Mouse (Mus musculus) adipocyte (in vitro differentiated cells): ENCODE measurements at regions not wholly inside any gene's neighbourhood (a gene's known extent, or its start where the extent isn't known, plus 50 kb on each side); places are given as distances from the start of the nearest gene placed in this dataset.
A peak's percentile ranks its signal among the peaks of the same experiment; 100 is the strongest.
"Not testable (repeated sequence)": the region's sequence is repeated elsewhere in the genome, so short reads cannot be mapped to it uniquely, and the experiment has no call there.

Experiments
- DNase-seq: peaks from one replicate; pipeline ENCODE4 v3.0.0-alpha.2; 2016; ENCODE audit warnings: low spot score

DNA sequence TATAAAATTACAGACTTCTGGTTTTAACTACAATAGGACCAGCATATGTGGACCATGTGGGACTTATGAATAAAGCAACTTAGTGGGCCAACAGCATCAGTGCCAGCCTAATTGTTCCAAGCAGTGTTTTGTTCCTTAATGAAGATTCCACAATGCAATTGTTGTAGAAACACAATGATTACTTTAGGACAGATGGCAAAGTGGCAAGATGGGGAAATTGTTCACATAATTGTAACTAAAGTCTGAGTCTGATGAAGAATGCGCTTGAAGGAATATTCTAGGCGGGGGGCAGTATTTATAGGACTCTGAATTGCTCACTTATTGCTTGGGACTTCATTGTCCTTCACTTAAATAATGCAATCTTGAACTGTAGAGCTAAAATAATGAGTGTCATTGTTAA lies 253.4 kb upstream of the Kcnj3 start:
- DNase-seq = no peak

DNA sequence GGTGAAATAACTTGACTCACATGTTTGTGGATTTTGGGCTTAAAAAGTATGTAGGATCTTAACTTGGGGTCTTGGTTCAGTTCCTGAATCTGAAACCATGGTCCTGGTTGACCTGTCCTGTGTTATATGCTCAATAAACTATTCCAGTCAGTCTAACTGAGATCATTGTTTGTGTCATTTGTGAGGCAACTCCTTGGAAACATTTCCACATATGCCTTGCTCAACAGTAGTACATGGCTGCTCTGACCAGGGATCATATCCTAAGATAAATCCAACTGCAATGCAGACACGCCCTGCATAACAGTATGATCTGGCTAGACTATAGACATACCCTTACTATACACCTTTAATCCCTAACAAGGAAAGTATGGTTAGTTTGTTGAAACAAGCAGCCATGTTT lies 228.9 kb upstream of the Kcnj3 start:
- peak; percentile 63 for DNase-seq

DNA sequence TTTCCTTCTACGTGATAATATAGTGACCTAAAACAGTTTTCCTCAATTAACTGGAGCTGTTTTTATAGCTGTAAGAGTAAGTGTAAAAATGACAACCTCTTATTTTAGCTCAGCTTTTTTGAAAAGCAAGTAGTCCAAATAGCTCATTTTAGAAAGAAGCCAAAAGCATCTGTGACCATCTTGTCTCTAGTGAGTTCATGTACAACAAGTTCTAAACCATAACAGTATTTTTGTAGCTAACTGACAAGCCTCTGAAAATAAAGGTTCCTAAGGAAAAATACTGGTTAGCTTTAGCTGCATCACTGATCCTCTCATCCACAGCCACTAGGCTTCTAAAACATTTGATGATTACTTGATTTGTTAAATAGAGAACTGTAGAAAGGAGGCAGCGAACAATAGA lies 227.2 kb upstream of the Kcnj3 start:
- DNase-seq = no peak

DNA sequence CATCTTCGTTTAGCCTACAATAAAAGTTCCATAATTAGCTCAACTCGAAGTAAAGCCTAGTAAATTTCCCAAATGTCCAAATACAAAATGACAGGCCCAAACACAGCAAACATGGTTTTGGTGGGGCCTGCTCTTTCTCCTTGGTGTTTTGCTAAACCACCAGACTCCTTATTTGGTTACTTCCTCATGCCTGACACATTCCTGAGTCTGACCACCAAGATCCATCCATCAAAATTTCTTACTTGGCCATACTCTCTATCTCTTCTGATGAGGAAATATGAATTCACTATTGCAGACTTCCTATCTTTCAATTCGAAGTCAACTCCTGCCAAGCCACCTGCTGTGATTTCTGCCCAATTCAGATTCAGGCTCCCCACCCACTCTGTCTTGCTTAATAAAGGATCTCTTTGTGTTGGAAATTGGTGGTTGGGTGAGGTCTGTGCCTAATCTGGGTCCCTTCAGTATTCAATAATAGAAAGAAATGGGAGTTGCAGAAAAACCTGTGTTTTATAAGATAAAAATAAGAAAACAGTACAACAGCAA lies 225.9 kb upstream of the Kcnj3 start:
- DNase-seq = no peak

DNA sequence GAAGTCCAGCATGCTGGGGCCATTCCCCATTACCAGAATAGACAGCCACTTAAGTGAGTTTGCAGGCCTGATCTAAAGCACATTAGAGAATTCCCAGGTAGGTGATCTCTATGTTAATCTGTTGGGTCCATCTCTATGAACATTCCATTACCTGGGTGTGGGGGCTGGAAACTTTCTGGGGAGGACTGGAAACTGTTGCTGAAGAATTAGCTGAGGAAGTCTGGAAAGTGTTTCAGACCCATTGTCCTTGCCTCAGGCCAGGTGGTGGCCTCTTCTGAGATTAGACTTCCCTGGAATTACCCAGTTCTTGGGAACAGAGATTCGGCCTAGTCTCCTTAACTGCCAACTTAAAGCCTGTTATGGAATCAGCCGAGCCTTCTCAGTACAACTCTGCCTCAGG lies 224.5 kb upstream of the Kcnj3 start:
- no peak for DNase-seq

DNA sequence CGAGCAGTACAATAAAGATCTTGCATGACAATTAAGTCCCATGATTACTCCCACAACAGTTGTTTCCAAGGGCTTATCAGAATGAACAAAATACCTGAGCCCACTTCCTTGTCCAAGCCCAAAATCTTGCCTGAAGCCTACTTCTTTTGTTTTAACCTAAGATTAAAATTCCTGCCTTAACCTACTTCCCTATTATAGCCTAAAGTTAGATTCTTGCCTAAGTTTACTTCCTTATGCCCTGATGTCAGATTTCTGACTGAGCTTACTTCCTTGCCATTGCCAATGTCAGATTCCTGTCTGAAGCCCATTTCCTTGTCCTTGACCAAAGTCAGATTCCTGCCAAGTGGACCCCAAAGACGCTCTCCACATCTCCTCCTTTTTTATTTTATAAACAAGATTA lies 213.7 kb upstream of the Kcnj3 start:
- DNase-seq = no peak

DNA sequence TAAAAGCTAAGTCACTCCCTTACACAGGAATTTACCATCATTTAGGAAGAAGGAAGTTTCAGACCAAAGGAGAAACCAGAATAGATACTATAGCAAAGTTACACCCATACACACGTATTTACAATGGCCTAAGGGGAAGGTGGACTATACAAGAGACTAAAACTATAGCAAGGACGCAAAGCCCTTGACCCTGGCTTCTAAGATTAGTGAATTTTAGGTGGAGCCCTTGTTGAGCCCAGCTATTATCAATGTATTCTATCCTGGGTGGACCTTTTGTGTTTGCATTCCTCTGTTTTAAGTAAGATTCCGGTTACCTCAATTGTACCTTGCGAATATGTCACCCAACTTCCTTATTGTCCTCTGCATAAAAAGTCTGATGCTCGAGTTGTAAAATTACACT lies 213.0 kb upstream of the Kcnj3 start:
- not testable (repeated sequence) for DNase-seq

DNA sequence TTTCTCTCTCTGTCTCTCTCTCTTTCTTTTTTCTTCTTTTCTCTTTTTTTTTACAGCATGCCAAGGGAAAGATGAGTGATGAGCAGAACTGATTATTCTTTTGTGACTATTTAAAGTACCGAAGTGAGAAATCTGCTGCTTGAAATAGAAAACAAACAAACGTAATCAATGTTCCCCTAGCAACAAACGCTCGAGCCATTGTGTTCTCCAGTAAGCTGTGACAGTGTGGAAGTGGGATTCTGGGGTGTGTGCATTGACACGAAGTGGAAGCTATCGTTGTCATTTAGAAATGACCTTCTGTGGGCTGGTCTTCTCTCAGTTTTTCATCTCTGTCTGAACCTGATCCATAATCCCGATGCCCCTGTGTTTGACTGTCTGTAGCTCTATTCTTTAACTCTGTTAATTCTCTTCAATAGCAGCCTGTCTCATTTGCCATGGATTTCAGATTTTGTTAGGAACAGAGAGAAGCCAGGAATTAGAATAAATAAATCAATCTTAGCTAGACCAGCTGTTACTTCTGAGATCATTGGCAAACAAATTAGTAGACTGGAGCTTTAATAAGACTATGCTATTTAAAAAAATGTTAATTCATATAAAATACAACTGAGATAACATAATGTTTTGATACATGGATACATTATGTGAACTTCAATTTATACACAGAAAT lies 207.5 kb upstream of the Kcnj3 start:
- no peak for DNase-seq

DNA sequence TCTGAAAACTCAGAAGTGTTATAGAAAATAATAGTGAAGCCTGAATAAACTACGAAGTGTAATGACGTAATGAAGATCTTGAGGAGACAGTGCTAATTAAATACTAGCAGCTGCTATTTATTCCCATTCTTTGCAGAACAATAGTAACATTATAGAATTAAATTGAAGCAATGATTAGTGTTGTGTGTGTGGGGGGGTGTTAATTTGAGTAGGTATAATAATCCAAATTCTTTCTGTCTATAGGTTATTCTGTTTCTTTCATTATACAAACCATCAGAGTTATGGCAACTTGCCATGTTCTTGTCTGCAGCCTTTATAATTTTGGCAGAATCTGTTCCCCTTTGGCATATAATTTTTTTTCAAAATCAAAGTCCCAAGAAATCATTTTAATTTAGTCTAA lies 203.9 kb upstream of the Kcnj3 start:
- no peak for DNase-seq

DNA sequence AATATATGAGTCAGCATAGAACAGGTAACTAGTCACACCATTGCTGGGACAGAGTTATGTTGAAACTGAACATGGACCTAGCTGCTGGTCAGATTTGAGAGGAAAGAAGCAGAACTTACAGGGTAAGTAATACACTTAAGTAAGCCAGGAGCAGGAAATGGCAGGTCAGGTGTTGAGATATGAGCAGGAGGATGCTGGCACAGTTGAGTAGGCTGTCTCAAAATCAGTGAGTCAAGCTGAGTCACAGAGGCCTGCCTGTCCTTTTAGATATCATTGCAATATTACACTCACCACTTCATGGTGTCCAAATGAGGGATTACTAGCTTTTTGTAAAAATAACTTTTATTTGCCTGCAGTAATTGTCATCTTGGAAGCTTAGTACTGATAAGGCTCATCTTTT lies 182.6 kb upstream of the Kcnj3 start:
- no peak for DNase-seq

DNA sequence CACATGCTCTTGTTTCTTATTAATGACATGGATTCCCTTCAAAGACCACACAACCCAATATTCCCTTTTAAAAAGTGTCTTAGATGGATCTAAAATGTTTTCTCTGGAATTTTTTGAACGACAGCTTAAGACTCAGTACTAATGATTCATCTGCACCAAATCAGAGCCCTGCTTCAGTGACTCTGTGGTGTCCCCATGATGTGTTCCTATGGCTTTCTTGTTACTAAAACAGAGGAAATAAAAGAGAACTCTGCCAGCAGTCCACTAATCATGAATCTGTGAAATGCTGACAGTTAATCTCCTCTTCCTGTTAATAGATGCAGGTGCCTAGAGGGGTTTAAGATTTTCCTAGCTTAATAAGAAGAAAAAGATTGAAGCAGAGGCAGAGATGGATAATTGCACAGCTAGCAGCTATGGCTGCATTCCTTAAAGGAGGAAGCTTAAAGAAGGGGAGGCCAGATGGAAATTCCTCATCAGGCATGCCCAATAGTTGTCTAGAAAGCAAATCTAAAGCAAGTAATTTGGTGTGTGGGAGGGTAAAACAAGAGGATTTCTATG lies 173.0 kb upstream of the Kcnj3 start:
- DNase-seq = no peak

DNA sequence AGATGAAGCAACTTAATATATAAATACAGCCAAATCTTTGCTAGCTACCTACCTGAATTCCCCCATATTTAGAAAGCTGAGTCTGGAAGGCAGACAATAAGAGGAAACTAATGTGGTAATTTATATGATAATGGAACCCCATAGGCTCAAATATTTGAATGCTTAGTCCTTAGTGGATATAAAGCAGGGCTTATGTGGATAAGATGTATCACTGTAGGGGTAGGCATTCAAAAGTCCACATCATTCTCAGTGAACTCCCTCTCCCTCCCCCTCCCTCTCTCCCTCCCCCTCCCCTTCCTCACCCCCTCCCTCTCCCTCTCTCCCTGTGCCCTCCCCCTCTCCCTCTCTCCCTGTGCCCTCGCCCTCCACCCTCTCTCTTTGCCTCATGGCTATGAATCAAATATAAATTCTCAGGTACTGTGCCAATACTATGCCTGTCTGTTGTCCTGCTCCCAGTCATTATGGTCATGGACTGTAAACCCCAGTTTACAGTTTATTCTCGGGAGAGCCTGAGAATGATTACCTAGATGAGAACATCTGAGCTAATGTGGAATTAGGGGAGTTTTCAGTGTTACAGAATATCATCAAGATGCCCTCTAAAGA lies 171.8 kb upstream of the Kcnj3 start:
- no peak for DNase-seq

DNA sequence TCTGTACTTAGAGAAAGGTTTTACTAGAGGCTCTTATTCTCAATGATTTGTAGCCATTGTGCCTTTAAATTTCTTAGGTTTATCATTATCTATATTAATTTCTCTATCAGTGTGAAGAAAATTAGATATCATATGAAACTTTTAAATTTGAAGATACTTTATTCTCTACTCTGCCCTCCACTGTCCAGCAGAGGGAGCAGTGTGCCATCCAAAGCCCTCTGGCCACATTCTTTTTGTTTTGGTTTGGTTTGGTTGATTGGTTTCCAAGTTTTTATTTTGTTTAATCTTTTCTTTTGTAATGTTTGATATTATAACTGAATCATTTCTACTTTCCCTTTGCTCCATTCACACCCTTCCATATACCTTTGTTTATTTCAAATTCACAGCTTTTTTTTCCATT lies 129.4 kb upstream of the Kcnj3 start:
- DNase-seq = peak; percentile 80

DNA sequence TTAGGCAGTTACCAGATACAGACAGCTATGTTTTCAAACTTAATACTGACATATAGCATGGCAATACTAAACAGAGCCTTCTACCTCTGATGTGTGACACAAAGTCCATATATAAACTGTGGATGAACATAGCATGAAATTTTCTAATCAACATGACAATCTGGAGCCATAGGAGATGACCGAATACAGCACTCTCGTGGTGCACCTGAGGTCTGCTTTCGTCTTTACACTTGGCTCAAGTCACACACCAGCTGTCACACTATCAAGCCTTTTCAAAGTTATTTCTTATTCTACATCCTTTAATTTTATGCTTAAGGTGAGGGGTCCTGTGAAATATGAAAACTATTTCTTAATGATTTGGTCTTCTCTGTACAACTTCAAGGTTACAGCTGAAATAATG lies 120.1 kb upstream of the Kcnj3 start:
- no peak for DNase-seq

DNA sequence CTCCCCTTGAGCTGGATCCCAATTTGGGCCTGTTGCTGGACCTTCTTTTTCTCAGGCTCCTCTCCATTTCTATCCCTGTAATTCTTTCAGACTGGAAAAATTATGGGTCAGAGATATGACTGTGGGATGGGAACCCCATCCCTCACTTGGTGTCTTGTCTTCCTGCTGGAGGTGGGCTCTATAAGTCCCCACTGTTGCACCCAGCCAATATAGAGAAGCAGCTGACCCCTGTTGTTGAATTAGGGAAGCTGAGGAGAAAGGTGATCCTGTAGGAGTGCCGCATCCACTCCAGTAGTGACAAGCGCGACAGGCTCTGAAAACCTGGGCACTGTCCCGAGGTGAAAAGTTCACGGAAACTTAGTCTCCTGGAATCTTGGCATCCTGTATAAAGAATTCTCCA lies 81.7 kb upstream of the Kcnj3 start:
- DNase-seq = peak; percentile 2
